Mouse (Mus musculus): ENCODE data around the gene Des.

- no peak for TF ChIP-seq CTCF (IDR thresholded peaks at IDR 0.05 in 2 of 3, conservative IDR thresholded peaks at IDR 0.05 in 1 of 3; ENCODE audit: control insufficient read depth in 1 of 3, insufficient read depth in 1 of 3, low read depth in 2 of 3, low read length in 3 of 3, poor library complexity in 1 of 3, severe bottlenecking in 1 of 3)
- no peak for TF ChIP-seq MYC (IDR thresholded peaks at IDR 0.05; ENCODE audit: low read depth, low read length)
- no peak for TF ChIP-seq RAD21 (IDR thresholded peaks at IDR 0.05; ENCODE audit: low read depth, low read length)
- TF ChIP-seq MAX (IDR thresholded peaks at IDR 0.05; ENCODE audit: low read length), result no peak
- no peak for TF ChIP-seq USF2 (IDR thresholded peaks at IDR 0.05; ENCODE audit: borderline replicate concordance in 1 of 2, insufficient read depth in 1 of 2, low read depth in 1 of 2, low read length in 2 of 2)
- TF ChIP-seq POLR2A (IDR thresholded peaks at IDR 0.05; ENCODE audit: control insufficient read depth in 1 of 2, insufficient read depth in 1 of 2, low read depth in 1 of 2, low read length in 2 of 2, poor library complexity in 1 of 2), result no peak
- TF ChIP-seq RCOR1 (IDR thresholded peaks at IDR 0.05; ENCODE audit: low read depth, low read length), result no peak
Measured at GRCm38 (mm10) chr1:75407056-75407455, 46.9 kb downstream of the Des start.
